In genomic region chr10:41243930-41244329, GRCm38 (mm10) we compare ENCODE assay signal across 30 mouse cellular contexts. TPM values are rescaled to one million over a fixed set of nuclear protein-coding genes. Genes with fewer than 3 reads are reported as not detected.
DNase-seq lines count a peak whose midpoint lies in the region; ATAC-seq and TF ChIP-seq lines count a peak whose summit lies in the region.
"Had no signal": no experiment of that assay in that cellular context is flagged by ENCODE, and none has a peak within 500 bp of the region (broad histone marks: within the 10 kb centered on the region; RNA-seq: fewer than 3 reads in every experiment).

No protein-coding gene starts in this region.

- no peaks in the 10 kb centered on the region for H3K36me3 ChIP-seq in liver, embryonic 15.5 days (replicated peaks)
- H3K36me3 ChIP-seq in liver, embryonic 11.5 days (ENCODE audit: control insufficient read depth, insufficient read depth, low read length), result no peaks in the 10 kb centered on the region
- H3K36me3 ChIP-seq in C2C12 (ENCODE audit: control insufficient read depth, insufficient read depth), result peaks cover 4% of the 10 kb centered on the region
- H3K36me3 ChIP-seq: embryonic facial prominence, embryonic 10.5 days; embryonic facial prominence, embryonic 13.5 days; forebrain, embryonic 12.5 days had no signal

- H3K27ac ChIP-seq in liver, embryonic 15.5 days (replicated peaks), result peak overlapping the region; percentile 51
- H3K27ac ChIP-seq in liver, embryonic 11.5 days (ENCODE audit: low read depth, low read length), result no peak overlapping the region
- H3K27ac ChIP-seq: embryonic facial prominence, embryonic 10.5 days; embryonic facial prominence, embryonic 13.5 days; forebrain, embryonic 12.5 days; forebrain, embryonic 15.5 days; heart, embryonic 15.5 days; hindbrain, embryonic 14.5 days; hindbrain, postnatal 0 days had no signal

- H3K9me3 ChIP-seq in liver, embryonic 15.5 days (replicated peaks), result no peaks in the 10 kb centered on the region
- H3K9me3 ChIP-seq in liver, embryonic 11.5 days (ENCODE audit: control insufficient read depth, low read length), result no peaks in the 10 kb centered on the region
- H3K9me3 ChIP-seq: embryonic facial prominence, embryonic 10.5 days; embryonic facial prominence, embryonic 13.5 days; forebrain, embryonic 12.5 days; forebrain, embryonic 15.5 days; heart, embryonic 12.5 days; heart, embryonic 15.5 days had no signal

- H3ac ChIP-seq in C2C12 (ENCODE audit: control insufficient read depth, insufficient read length, low read depth), result no peak overlapping the region

- TF ChIP-seq CTCF in C2C12 (IDR thresholded peaks at IDR 0.05; ENCODE audit: control insufficient read depth, insufficient read depth, insufficient read length), result no peak

- no peaks in the 10 kb centered on the region for H3K79me3 ChIP-seq in C2C12 (ENCODE audit: low read depth)

- no peaks in the 10 kb centered on the region for H3K79me2 ChIP-seq in C2C12 (ENCODE audit: control insufficient read depth, insufficient read depth)

- no peak for ATAC-seq in liver, embryonic 15.5 days (ENCODE audit: insufficient read depth)
- no peak for ATAC-seq in liver, embryonic 11.5 days (replicated peaks; ENCODE audit: low FRiP score)
- ATAC-seq: forebrain, embryonic 15.5 days; hindbrain, postnatal 0 days; inflammation-experienced regulatory T-cells, adult 6 months; intestine, embryonic 16.5 days; Patski had no signal

- H3K4me3 ChIP-seq in liver, embryonic 15.5 days (replicated peaks), result no peak overlapping the region
- H3K4me3 ChIP-seq in liver, embryonic 11.5 days (ENCODE audit: low read depth, low read length), result no peak overlapping the region
- H3K4me3 ChIP-seq in C2C12 (ENCODE audit: insufficient read depth, poor library complexity, severe bottlenecking), result no peak overlapping the region
- H3K4me3 ChIP-seq: embryonic facial prominence, embryonic 10.5 days; embryonic facial prominence, embryonic 13.5 days; erythroblast, embryonic 14.5 days; forebrain, embryonic 12.5 days; forebrain, embryonic 15.5 days; heart, embryonic 12.5 days; heart, embryonic 15.5 days had no signal

- H3K9ac ChIP-seq in liver, embryonic 15.5 days, result no peak overlapping the region
- H3K9ac ChIP-seq in liver, embryonic 11.5 days (ENCODE audit: low read depth, low read length), result no peak overlapping the region
- H3K9ac ChIP-seq: embryonic facial prominence, embryonic 13.5 days; forebrain, embryonic 12.5 days; forebrain, embryonic 15.5 days; heart, embryonic 12.5 days; heart, embryonic 15.5 days; hindbrain, embryonic 14.5 days had no signal

- H3K4me1 ChIP-seq in liver, embryonic 15.5 days (replicated peaks), result peaks cover 53% of the 10 kb centered on the region
- peaks cover 12% of the 10 kb centered on the region for H3K4me1 ChIP-seq in liver, embryonic 11.5 days (replicated peaks; ENCODE audit: control insufficient read depth, insufficient read depth, low read length)
- H3K4me1 ChIP-seq: embryonic facial prominence, embryonic 13.5 days; forebrain, embryonic 12.5 days; forebrain, embryonic 15.5 days had no signal

- no peaks in the 10 kb centered on the region for H3K27me3 ChIP-seq in liver, embryonic 15.5 days
- H3K27me3 ChIP-seq in liver, embryonic 11.5 days (replicated peaks; ENCODE audit: control insufficient read depth, insufficient read depth, low read length), result no peaks in the 10 kb centered on the region
- no peaks in the 10 kb centered on the region for H3K27me3 ChIP-seq in C2C12 (ENCODE audit: control insufficient read depth, insufficient read depth, insufficient read length)
- H3K27me3 ChIP-seq: embryonic facial prominence, embryonic 13.5 days; forebrain, embryonic 12.5 days; forebrain, embryonic 15.5 days; heart, embryonic 12.5 days; heart, embryonic 15.5 days; Patski had no signal

- 90% methylated on average over 6 of the region's 6 CpGs for WGBS in liver, embryonic 15.5 days (ENCODE audit: insufficient replicate concordance)
- 92% methylated on average over 6 of the region's 6 CpGs for WGBS in liver, embryonic 11.5 days

- DNase-seq in adrenal gland, postnatal 36 days, result peak; percentile 10 to 18
- DNase-seq in adrenal gland, adult 8-10 months, result no peak
- DNase-seq in liver, embryonic 11.5 days (ENCODE audit: low spot score), result no peak
- DNase-seq in NIH3T3 (ENCODE audit: low read depth), result peak; percentile 50
- DNase-seq in cerebellum, adult 11-12 months, result no peak
- DNase-seq: adrenal gland, postnatal 10 days; cerebellum, adult 11 months; cerebellum, adult 8-10 months; cerebellum, postnatal 10 days; cerebellum, postnatal 36 days; embryo, embryonic 11 days; gastrocnemius, postnatal 25 days; heart, adult 18-20 months; heart, postnatal 14 days; heart, postnatal 4 days had no signal

- H3K4me2 ChIP-seq in liver, embryonic 15.5 days, result no peak overlapping the region
- no peak overlapping the region for H3K4me2 ChIP-seq in liver, embryonic 11.5 days
- H3K4me2 ChIP-seq: embryonic facial prominence, embryonic 13.5 days; forebrain, embryonic 12.5 days; forebrain, embryonic 15.5 days; heart, embryonic 12.5 days; heart, embryonic 15.5 days; hindbrain, embryonic 14.5 days had no signal

TF ChIP-seq in C2C12, 6 proteins besides CTCF, POLR2A, EP300 and RAD21:
- TF ChIP-seq USF1 (IDR thresholded peaks at IDR 0.05; ENCODE audit: low read depth) (no peak), MYOD1 (IDR thresholded peaks at IDR 0.05; ENCODE audit: control insufficient read depth, insufficient read length, low read depth) (peak; percentile 34), MYOG (IDR thresholded peaks at IDR 0.05; ENCODE audit: control insufficient read depth, extremely low read depth, insufficient read length) (no peak), CEBPB (IDR thresholded peaks at IDR 0.05; ENCODE audit: low read depth) (no peak), MAX (IDR thresholded peaks at IDR 0.05) (no peak)

RNA-seq across cellular contexts. Expression of gene Fig4, which starts 59.1 kb away (rescaled TPM):
- 10 to 100 TPM; 16.5 to 21.9 TPM for total RNA-seq in adrenal gland, postnatal 36 days (2021)
- 10 to 100 TPM; 23.1 to 25.6 (median 24.1) TPM for total RNA-seq in adrenal gland, adult 8-10 months (2022)
- 7.4 and 9.1 TPM in 2 replicates for polyA plus RNA-seq in liver, embryonic 15.5 days (2015; fragmentation: Nextera tagmentation; extraction: Ambion mirVana)
- 19.2 and 20.8 TPM in 2 replicates for polyA plus RNA-seq in liver, embryonic 11.5 days (2014; fragmentation: Nextera tagmentation; extraction: Ambion mirVana)
- 7.8 TPM for polyA plus RNA-seq in C2C12 (2012; fragmentation: generic; extraction: Trizol)

RNA-seq across cellular contexts. Expression of gene Ak9, which starts 59.9 kb away (rescaled TPM):
- total RNA-seq in adrenal gland, postnatal 36 days (2021), result not detected
- total RNA-seq in adrenal gland, adult 8-10 months (2022), result under 1 TPM in 2 of 4 experiments, not detected in 2; 0.05 to 0.14 TPM
- not detected in 2 replicates for polyA plus RNA-seq in liver, embryonic 15.5 days (2015; fragmentation: Nextera tagmentation; extraction: Ambion mirVana)
- not detected in 2 replicates for polyA plus RNA-seq in liver, embryonic 11.5 days (2014; fragmentation: Nextera tagmentation; extraction: Ambion mirVana)
- polyA plus RNA-seq in C2C12 (2012; fragmentation: generic; extraction: Trizol), result not detected
- total RNA-seq: adrenal gland, postnatal 10 days; gastrocnemius, adult 8-10 months; gastrocnemius, postnatal 25 days had no signal
- polyA plus RNA-seq: erythroblast, embryonic 14.5 days had no signal

Comparison
In these comparisons a context has a peak if more than half of its experiments do, and no peak if none do; other contexts are left out.
1. DNase-seq: peak in adrenal gland, postnatal 36 days (2 of 2) and NIH3T3 (single experiment); none in adrenal gland, adult 8-10 months (single experiment), liver, embryonic 11.5 days (single experiment) and cerebellum, adult 11-12 months (single experiment).